Mouse (Mus musculus) ovary, postnatal 10 days (tissue): ENCODE measurements around the gene Dcbld2.
"Not testable (repeated sequence)": the region's sequence is repeated elsewhere in the genome, so short reads cannot be mapped to it uniquely, and the experiment has no call there.

Source experiments
- DNase-seq: peaks from one replicate; pipeline ENCODE4 v3.0.0; 2022; ENCODE audit warnings: low spot score

Gene Dcbld2

GRCm38 (mm10) chr16:58450648-58451047 lies 42.4 kb downstream of the Dcbld2 start:
- DNase-seq, result no peak

GRCm38 (mm10) chr16:58451647-58452046 lies 43.4 kb downstream of the Dcbld2 start:
- DNase-seq, result no peak

GRCm38 (mm10) chr16:58453138-58453537 lies 44.9 kb downstream of the Dcbld2 start:
- no peak for DNase-seq

GRCm38 (mm10) chr16:58453820-58454219 lies 45.6 kb downstream of the Dcbld2 start:
- no peak for DNase-seq

- DNase-seq, result no peak
Observed at GRCm38 (mm10) chr16:58454617-58455016, 46.4 kb downstream of the Dcbld2 start.

GRCm38 (mm10) chr16:58455118-58455517 lies 46.9 kb downstream of the Dcbld2 start:
- no peak for DNase-seq

- no peak for DNase-seq
Observed at GRCm38 (mm10) chr16:58456445-58456844, 48.2 kb downstream of the Dcbld2 start.

- no peak for DNase-seq
Observed at GRCm38 (mm10) chr16:58456991-58457390, 48.7 kb downstream of the Dcbld2 start.

GRCm38 (mm10) chr16:58459966-58460365 lies 51.7 kb downstream of the Dcbld2 start:
- not testable (repeated sequence) for DNase-seq

GRCm38 (mm10) chr16:58460386-58460785 lies 52.1 kb downstream of the Dcbld2 start:
- DNase-seq, result no peak

GRCm38 (mm10) chr16:58461856-58462518 lies 53.7 kb downstream of the Dcbld2 start:
- no peak for DNase-seq

- DNase-seq, result no peak
Observed at GRCm38 (mm10) chr16:58462519-58462918, 54.3 kb downstream of the Dcbld2 start.

- no peak for DNase-seq
Observed at GRCm38 (mm10) chr16:58464051-58464450, 55.8 kb downstream of the Dcbld2 start.

GRCm38 (mm10) chr16:58465412-58465811 lies 57.2 kb downstream of the Dcbld2 start:
- DNase-seq, result no peak

- DNase-seq, result no peak
Observed at GRCm38 (mm10) chr16:58470061-58470460, 61.8 kb downstream of the Dcbld2 start.

- no peak for DNase-seq
Observed at GRCm38 (mm10) chr16:58470841-58471240, 62.6 kb downstream of the Dcbld2 start.

GRCm38 (mm10) chr16:58474875-58475274 lies 66.6 kb downstream of the Dcbld2 start:
- DNase-seq, result no peak

- no peak for DNase-seq
Observed at GRCm38 (mm10) chr16:58475544-58476154, 67.4 kb downstream of the Dcbld2 start.

- no peak for DNase-seq
Observed at GRCm38 (mm10) chr16:58476363-58476762, 68.1 kb downstream of the Dcbld2 start.

GRCm38 (mm10) chr16:58479898-58480448 lies 71.7 kb downstream of the Dcbld2 start:
- no peak for DNase-seq

GRCm38 (mm10) chr16:58481219-58481905 lies 73.1 kb downstream of the Dcbld2 start:
- no peak for DNase-seq

- DNase-seq, result no peak
Observed at GRCm38 (mm10) chr16:58481906-58482270, 73.6 kb downstream of the Dcbld2 start.

- DNase-seq, result no peak
Observed at GRCm38 (mm10) chr16:58482296-58482695, 74.1 kb downstream of the Dcbld2 start.
